Comparison of ENCODE assay signal across 8 mouse cellular contexts in genomic region chr4:134591506-134592061, GRCm38 (mm10). TPM values are rescaled to one million over a fixed set of nuclear protein-coding genes. Genes with fewer than 3 reads are reported as not detected.
DNase-seq lines count a peak whose midpoint lies in the region; ATAC-seq and TF ChIP-seq lines count a peak whose summit lies in the region.

No protein-coding gene starts in this region.

- no peak for DNase-seq in layer of hippocampus, adult 2 months (ENCODE audit: low spot score in 2 of 2)
- DNase-seq in layer of hippocampus, adult 9-11 months = no peak
- peak; percentile 91 for DNase-seq in brain, embryonic 14.5 days (ENCODE audit: low read depth)
- peak; percentile 66 for DNase-seq in forebrain, postnatal 0 days
- peak; percentile 74 for DNase-seq in hindbrain, embryonic 14.5 days (ENCODE audit: low spot score)
- DNase-seq in lung, adult 18-20 months = peak; percentile 83 to 87
- DNase-seq in right cerebral cortex, postnatal 4 days = peak; percentile 56
- DNase-seq in spleen, postnatal 36 days (ENCODE audit: low spot score in 2 of 2) = no peak

- TF ChIP-seq POLR2A in brain, embryonic 14.5 days (IDR thresholded peaks at IDR 0.05; ENCODE audit: borderline replicate concordance, extremely low read depth, insufficient read depth, insufficient read length, poor library complexity, severe bottlenecking) = no peak

- peak overlapping the region; percentile 7; the same call in 1 of the 2 replicates for H3K27ac ChIP-seq in layer of hippocampus, adult 2 months
- H3K27ac ChIP-seq in forebrain, postnatal 0 days (ENCODE audit: low read depth, low read length) = 0 out of 2 replicates have a peak overlapping the region, but pooled peaks have one; percentile 15
- H3K27ac ChIP-seq in hindbrain, embryonic 14.5 days = peak overlapping the region; percentile 53

- no peaks in the 10 kb centered on the region for H3K36me3 ChIP-seq in forebrain, postnatal 0 days (ENCODE audit: insufficient read depth)
- H3K36me3 ChIP-seq in hindbrain, embryonic 14.5 days (replicated peaks; ENCODE audit: control insufficient read depth, insufficient read depth) = no peaks in the 10 kb centered on the region

- H3K9me3 ChIP-seq in forebrain, postnatal 0 days (ENCODE audit: low read length) = no peaks in the 10 kb centered on the region
- H3K9me3 ChIP-seq in hindbrain, embryonic 14.5 days (ENCODE audit: control insufficient read depth, low read length) = no peaks in the 10 kb centered on the region

- peaks cover 13% of the 10 kb centered on the region for H3K4me1 ChIP-seq in forebrain, postnatal 0 days (ENCODE audit: insufficient read depth)
- H3K4me1 ChIP-seq in hindbrain, embryonic 14.5 days (replicated peaks; ENCODE audit: control insufficient read depth, insufficient read depth, low read length) = peaks cover 11% of the 10 kb centered on the region

- no peak overlapping the region for H3K4me2 ChIP-seq in forebrain, postnatal 0 days (ENCODE audit: low read depth)
- no peak overlapping the region for H3K4me2 ChIP-seq in hindbrain, embryonic 14.5 days (replicated peaks)

- no peak overlapping the region for H3K9ac ChIP-seq in forebrain, postnatal 0 days
- H3K9ac ChIP-seq in hindbrain, embryonic 14.5 days = no peak overlapping the region

- no peaks in the 10 kb centered on the region for H3K27me3 ChIP-seq in forebrain, postnatal 0 days (ENCODE audit: insufficient read depth, low read length)
- no peaks in the 10 kb centered on the region for H3K27me3 ChIP-seq in hindbrain, embryonic 14.5 days (ENCODE audit: control insufficient read depth, insufficient read depth, low read length)

- ATAC-seq in forebrain, postnatal 0 days = peak; percentile 38; the same call in 1 of the 2 replicates
- peak; percentile 73 for ATAC-seq in hindbrain, embryonic 14.5 days (ENCODE audit: low FRiP score)

- WGBS in forebrain, postnatal 0 days = 14% methylated on average over 11 of the region's 11 CpGs
- WGBS in hindbrain, embryonic 14.5 days = 39% methylated on average over 11 of the region's 11 CpGs

- no peak overlapping the region for H3K4me3 ChIP-seq in layer of hippocampus, adult 2 months
- H3K4me3 ChIP-seq in forebrain, postnatal 0 days (ENCODE audit: low read depth, low read length) = no peak overlapping the region
- H3K4me3 ChIP-seq in hindbrain, embryonic 14.5 days (replicated peaks; ENCODE audit: low read length) = no peak overlapping the region

- no peak for TF ChIP-seq CTCF in layer of hippocampus, adult 2 months (conservative IDR thresholded peaks at IDR 0.05)
- no peak for TF ChIP-seq CTCF in brain, embryonic 14.5 days (IDR thresholded peaks at IDR 0.05; ENCODE audit: borderline replicate concordance, extremely low read depth, insufficient read depth, insufficient read length)
- no peak for TF ChIP-seq CTCF in forebrain, postnatal 0 days (IDR thresholded peaks at IDR 0.05; ENCODE audit: low read depth)

RNA-seq across cellular contexts. Expression of gene Selenon, which starts 39.6 kb away (rescaled TPM):
- 10 to 100 TPM; 17.3 to 19.7 TPM for total RNA-seq in layer of hippocampus, adult 2 months (2021)
- 46.3 and 55.6 TPM in 2 replicates for polyA plus RNA-seq in brain, embryonic 14.5 days (2012; rRNA removed)
- total RNA-seq in forebrain, postnatal 0 days (2014; rRNA removed) = 17.1 and 17.9 TPM in 2 replicates
- 11.8 and 13.4 TPM in 2 replicates for polyA plus RNA-seq in forebrain, postnatal 0 days (2015; fragmentation: Nextera tagmentation; extraction: Ambion mirVana)
- polyA plus RNA-seq in hindbrain, embryonic 14.5 days (2014; fragmentation: Nextera tagmentation; extraction: Ambion mirVana) = 10.9 and 12.8 TPM in 2 replicates

RNA-seq across cellular contexts. Expression of gene Mtfr1l, which starts 56.4 kb away (rescaled TPM):
- 10 to 100 TPM; 69.3 to 72.5 TPM for total RNA-seq in layer of hippocampus, adult 2 months (2021)
- polyA plus RNA-seq in brain, embryonic 14.5 days (2012; rRNA removed) = 152 and 168 TPM in 2 replicates
- 116 and 119 TPM in 2 replicates for total RNA-seq in forebrain, postnatal 0 days (2014; rRNA removed)
- polyA plus RNA-seq in forebrain, postnatal 0 days (2015; fragmentation: Nextera tagmentation; extraction: Ambion mirVana) = 191 and 194 TPM in 2 replicates
- 184 and 202 TPM in 2 replicates for polyA plus RNA-seq in hindbrain, embryonic 14.5 days (2014; fragmentation: Nextera tagmentation; extraction: Ambion mirVana)

Comparison
In these comparisons a context has a peak if more than half of its experiments do, and no peak if none do; other contexts are left out.
1. DNase-seq: peak in brain, embryonic 14.5 days (single experiment), forebrain, postnatal 0 days (single experiment), hindbrain, embryonic 14.5 days (single experiment), lung, adult 18-20 months (2 of 2) and right cerebral cortex, postnatal 4 days (single experiment); none in layer of hippocampus, adult 2 months (0 of 2), layer of hippocampus, adult 9-11 months (single experiment) and spleen, postnatal 36 days (0 of 2).
2. Peak in every context shown above with its lines, with median percentiles within 50 percentile points of each other: H3K27ac ChIP-seq.